Mouse (Mus musculus): ENCODE results near the gene Dixdc1. TPM values are rescaled to one million over a fixed set of nuclear protein-coding genes. Genes with fewer than 3 reads are reported as not detected.

Dixdc1 gene
- polyA plus RNA-seq, 2 experiments: 16.1 to 16.4 TPM

- 1% methylated on average over 56 of the region's 70 CpGs for WGBS
- DNase-seq (ENCODE audit: low spot score) (no peak), ATAC-seq (ENCODE audit: low FRiP score, low read depth) (no peak; the same call in 1 of the 2 replicates)
- H3K27me3 ChIP-seq (ENCODE audit: control insufficient read depth, insufficient read depth, low read length): no peaks in the 10 kb centered on the region
- H3K4me2 ChIP-seq (replicated peaks; ENCODE audit: low read depth, low read length, severe bottlenecking): peak overlapping the region; percentile 98
- no peaks in the 10 kb centered on the region for H3K9me3 ChIP-seq (ENCODE audit: control insufficient read depth, low read length)
- H3K4me3 ChIP-seq (replicated peaks; ENCODE audit: low read length): peak overlapping the region; percentile 58
- no peak overlapping the region for H3K27ac ChIP-seq (replicated peaks; ENCODE audit: low read depth, low read length)
- TF ChIP-seq POLR2A (IDR thresholded peaks at IDR 0.05; ENCODE audit: borderline replicate concordance, extremely low read depth, insufficient read depth, insufficient read length): no peak
- H3K9ac ChIP-seq (ENCODE audit: low read depth, low read length, severe bottlenecking): peak overlapping the region; percentile 58
- peaks cover 8% of the 10 kb centered on the region for H3K4me1 ChIP-seq (ENCODE audit: control insufficient read depth, insufficient read depth, low read length)
- peaks cover 15% of the 10 kb centered on the region for H3K36me3 ChIP-seq (ENCODE audit: control insufficient read depth, insufficient read depth, low read length)
These were observed 40.6 kb downstream of the Dixdc1 start for GRCm38 (mm10) chr9:50698418-50699409.

DNA sequence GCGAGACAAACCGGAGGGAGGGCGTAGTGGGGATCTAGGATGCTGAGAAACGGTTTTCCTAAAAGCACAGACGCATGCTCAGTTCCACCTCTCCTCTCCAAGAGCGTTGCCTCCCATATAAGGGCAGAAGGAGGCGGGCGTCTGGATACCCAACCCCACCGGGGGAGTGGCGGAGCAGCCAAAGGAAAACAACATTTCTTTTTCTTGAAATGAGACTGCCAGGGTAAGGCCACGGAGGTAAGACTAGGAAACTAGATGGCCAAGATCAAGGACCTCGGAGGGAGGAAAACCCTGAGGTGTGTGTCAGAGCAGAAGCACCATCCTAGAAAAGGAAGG is 41.6 kb downstream of the Dixdc1 start:
- Histone ChIP-seq H3K4me2 (replicated peaks; ENCODE audit: low read depth, low read length, severe bottlenecking) (peak overlapping the region; percentile 98), H3K4me1 (ENCODE audit: control insufficient read depth, insufficient read depth, low read length) (peaks cover 8% of the 10 kb centered on the region), H3K9me3 (ENCODE audit: control insufficient read depth, low read length) (no peaks in the 10 kb centered on the region), H3K9ac (ENCODE audit: low read depth, low read length, severe bottlenecking) (no peak overlapping the region), H3K27me3 (ENCODE audit: control insufficient read depth, insufficient read depth, low read length) (no peaks in the 10 kb centered on the region), H3K27ac (replicated peaks; ENCODE audit: low read depth, low read length) (no peak overlapping the region), H3K4me3 (replicated peaks; ENCODE audit: low read length) (peak overlapping the region; percentile 24), H3K36me3 (ENCODE audit: control insufficient read depth, insufficient read depth, low read length) (peaks cover 18% of the 10 kb centered on the region)
- WGBS: 4% methylated on average over 12 of the region's 12 CpGs
- DNase-seq (ENCODE audit: low spot score) (peak; percentile 76), ATAC-seq (ENCODE audit: low FRiP score, low read depth) (peak; percentile 77)
- TF ChIP-seq POLR2A (IDR thresholded peaks at IDR 0.05; ENCODE audit: borderline replicate concordance, extremely low read depth, insufficient read depth, insufficient read length): no peak

GRCm38 (mm10) chr9:50696851-50697705 is 42.2 kb downstream of the Dixdc1 start:
- DNase-seq (ENCODE audit: low spot score) (no peak), ATAC-seq (ENCODE audit: low FRiP score, low read depth) (no peak)
- Histone ChIP-seq H3K9me3 (ENCODE audit: control insufficient read depth, low read length) (no peaks in the 10 kb centered on the region), H3K4me1 (ENCODE audit: control insufficient read depth, insufficient read depth, low read length) (peaks cover 8% of the 10 kb centered on the region), H3K9ac (ENCODE audit: low read depth, low read length, severe bottlenecking) (no peak overlapping the region), H3K4me2 (replicated peaks; ENCODE audit: low read depth, low read length, severe bottlenecking) (peak overlapping the region; percentile 98), H3K27me3 (ENCODE audit: control insufficient read depth, insufficient read depth, low read length) (no peaks in the 10 kb centered on the region), H3K4me3 (replicated peaks; ENCODE audit: low read length) (peak overlapping the region; percentile 24), H3K27ac (replicated peaks; ENCODE audit: low read depth, low read length) (no peak overlapping the region), H3K36me3 (ENCODE audit: control insufficient read depth, insufficient read depth, low read length) (peaks cover 19% of the 10 kb centered on the region)
- WGBS: 69% methylated on average over 12 of the region's 12 CpGs
- TF ChIP-seq POLR2A (IDR thresholded peaks at IDR 0.05; ENCODE audit: borderline replicate concordance, extremely low read depth, insufficient read depth, insufficient read length): no peak

- TF ChIP-seq POLR2A (IDR thresholded peaks at IDR 0.05; ENCODE audit: borderline replicate concordance, extremely low read depth, insufficient read depth, insufficient read length): no peak
- ATAC-seq (ENCODE audit: low FRiP score, low read depth): no peak
These were observed 44.2 kb downstream of the Dixdc1 start for GRCm38 (mm10) chr9:50695153-50695552.

GRCm38 (mm10) chr9:50693631-50694030 is 45.7 kb downstream of the Dixdc1 start:
- H3K9me3 ChIP-seq (ENCODE audit: control insufficient read depth, low read length): no peaks in the 10 kb centered on the region
- no peaks in the 10 kb centered on the region for H3K27me3 ChIP-seq (ENCODE audit: control insufficient read depth, insufficient read depth, low read length)
- H3K36me3 ChIP-seq (ENCODE audit: control insufficient read depth, insufficient read depth, low read length): peaks cover 23% of the 10 kb centered on the region
- peaks cover 8% of the 10 kb centered on the region for H3K4me1 ChIP-seq (ENCODE audit: control insufficient read depth, insufficient read depth, low read length)
- TF ChIP-seq POLR2A (IDR thresholded peaks at IDR 0.05; ENCODE audit: borderline replicate concordance, extremely low read depth, insufficient read depth, insufficient read length): no peak
- no peak overlapping the region; the same call in 1 of the 2 replicates for H3K4me2 ChIP-seq (replicated peaks; ENCODE audit: low read depth, low read length, severe bottlenecking)
- no peak for ATAC-seq (ENCODE audit: low FRiP score, low read depth)
- H3K27ac ChIP-seq (replicated peaks; ENCODE audit: low read depth, low read length): no peak overlapping the region
- H3K9ac ChIP-seq (ENCODE audit: low read depth, low read length, severe bottlenecking): no peak overlapping the region
- peak; percentile 45 for DNase-seq (ENCODE audit: low spot score)
- no peak overlapping the region for H3K4me3 ChIP-seq (replicated peaks; ENCODE audit: low read length)
- 25% methylated on average over 10 of the region's 10 CpGs for WGBS

More at GRCm38 (mm10) chr9:50695153-50695552, 44.2 kb downstream of the Dixdc1 start:
- Histone ChIP-seq H3K9me3 (ENCODE audit: control insufficient read depth, low read length) (no peaks in the 10 kb centered on the region), H3K36me3 (ENCODE audit: control insufficient read depth, insufficient read depth, low read length) (peaks cover 15% of the 10 kb centered on the region), H3K9ac (ENCODE audit: low read depth, low read length, severe bottlenecking) (no peak overlapping the region), H3K27ac (replicated peaks; ENCODE audit: low read depth, low read length) (no peak overlapping the region), H3K27me3 (ENCODE audit: control insufficient read depth, insufficient read depth, low read length) (no peaks in the 10 kb centered on the region), H3K4me3 (replicated peaks; ENCODE audit: low read length) (no peak overlapping the region), H3K4me1 (ENCODE audit: control insufficient read depth, insufficient read depth, low read length) (peaks cover 8% of the 10 kb centered on the region), H3K4me2 (replicated peaks; ENCODE audit: low read depth, low read length, severe bottlenecking) (no peak overlapping the region)
- DNase-seq (ENCODE audit: low spot score): no peak
- 83% methylated on average over 6 of the region's 6 CpGs for WGBS

Measured in limb, embryonic 14.5 days (tissue).